Mouse (Mus musculus) liver, postnatal 0 days (tissue): ENCODE measurements at regions not wholly inside any gene's neighbourhood (a gene's known extent, or its start where the extent isn't known, plus 50 kb on each side); places are given as distances from the start of the nearest gene placed in this dataset.

Experiments used
- ATAC-seq: fragments of 200-750 bp; cut with Nextera tagmentation; 2 replicates; pipeline ENCODE4 v1.8.0; 2017; ENCODE audit warnings: mild to moderate bottlenecking, moderate library complexity
- DNase-seq: peaks from one replicate; pipeline ENCODE4 v3.0.0-alpha.2; 2016
- H3K27ac ChIP-seq: fragments of 300-500 bp; sonication (generic); 2 replicates; pipeline ENCODE4 v1.5.1; 2014; ENCODE audit warnings: antibody characterized with exemption, moderate library complexity, mild to moderate bottlenecking, low read depth
- H3K27me3 ChIP-seq: fragments of 300-500 bp; sonication (generic); 2 replicates; pipeline ENCODE4 v1.6.1; 2014; ENCODE audit warnings: low read length, control low read depth, mixed read lengths; ENCODE audit not compliant: insufficient read depth
- H3K36me3 ChIP-seq: fragments of 300-500 bp; sonication (generic); replicated peaks from 2 replicates; pipeline ENCODE4 v1.6.1; 2014; ENCODE audit warnings: mild to moderate bottlenecking, control low read depth, low read length, moderate library complexity, mixed read lengths; ENCODE audit not compliant: insufficient read depth
- H3K4me1 ChIP-seq: fragments of 300-500 bp; sonication (generic); 2 replicates; pipeline ENCODE4 v1.6.1; 2014; ENCODE audit warnings: antibody characterized with exemption, mild to moderate bottlenecking, control low read depth; ENCODE audit not compliant: insufficient read depth
- H3K4me2 ChIP-seq: fragments of 300-500 bp; sonication (generic); 2 replicates; pipeline ENCODE4 v1.6.1; 2014; ENCODE audit warnings: low read depth, mild to moderate bottlenecking, low read length, moderate library complexity, mixed read lengths
- H3K4me3 ChIP-seq: fragments of 300-500 bp; sonication (generic); 2 replicates; pipeline ENCODE4 v1.5.1; 2014; ENCODE audit warnings: low read depth, low read length
- H3K9ac ChIP-seq: fragments of 300-500 bp; sonication (generic); replicated peaks from 2 replicates; pipeline ENCODE4 v1.6.1; 2014; ENCODE audit warnings: mild to moderate bottlenecking, moderate library complexity
- H3K9me3 ChIP-seq: fragments of 300-500 bp; sonication (generic); 2 replicates; pipeline ENCODE4 v1.6.1; 2016; ENCODE audit warnings: mild to moderate bottlenecking, control low read depth, low read length, mixed read lengths
- CTCF ChIP-seq: sonication (generic); IDR thresholded peaks from 2 replicates; pipeline ENCODE4 v1.5.1; 2016; ENCODE audit warnings: antibody characterized with exemption, low read depth
- EP300 ChIP-seq: IDR thresholded peaks from 2 replicates; pipeline ENCODE4 v1.6.1; 2016; ENCODE audit warnings: antibody characterized with exemption, low read depth, mild to moderate bottlenecking
- WGBS: fragments of 180-500 bp; shearing (Covaris S2); extraction: QIAGEN DNeasy Blood & Tissue Kit; methylation state at CpG from one replicate; pipeline ENCODE4 v1.1.7; 2014; ENCODE audit not compliant: insufficient replicate concordance; 5-methylcytosine and 5-hydroxymethylcytosine counted together

DNA sequence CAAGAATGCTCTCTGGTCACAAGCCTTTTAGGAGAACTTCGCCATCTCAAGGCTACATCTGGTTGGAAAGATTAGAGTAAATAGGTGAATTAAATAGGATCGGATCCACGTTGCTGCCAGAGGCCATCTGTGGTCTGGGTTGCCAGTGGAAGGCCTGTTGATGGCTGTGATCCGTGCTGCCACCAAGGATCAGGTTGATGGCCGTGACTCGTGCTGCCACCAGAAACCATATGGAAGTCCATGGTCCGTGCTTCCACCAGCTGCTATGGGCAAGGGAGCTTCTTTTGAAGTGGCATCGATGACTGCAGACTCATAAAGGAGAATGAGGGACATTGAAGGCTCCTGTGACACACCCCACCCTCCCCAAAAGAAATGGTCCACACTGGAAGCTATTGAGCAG lies 79.6 kb downstream of the Atp1a1 start:
- no peak overlapping the region for H3K4me2 ChIP-seq
- H3K36me3 ChIP-seq, result no peaks in the 10 kb centered on the region
- H3K9ac ChIP-seq, result no peak overlapping the region
- no peak for TF ChIP-seq CTCF
- TF ChIP-seq EP300, result no peak
- H3K9me3 ChIP-seq, result no peaks in the 10 kb centered on the region
- 74% methylated on average over 8 of the region's 8 CpGs for WGBS
- peaks cover 14% of the 10 kb centered on the region for H3K4me1 ChIP-seq
- H3K27me3 ChIP-seq, result no peaks in the 10 kb centered on the region
- H3K4me3 ChIP-seq, result no peak overlapping the region
- no peak for ATAC-seq
- DNase-seq, result no peak
- no peak overlapping the region for H3K27ac ChIP-seq

DNA sequence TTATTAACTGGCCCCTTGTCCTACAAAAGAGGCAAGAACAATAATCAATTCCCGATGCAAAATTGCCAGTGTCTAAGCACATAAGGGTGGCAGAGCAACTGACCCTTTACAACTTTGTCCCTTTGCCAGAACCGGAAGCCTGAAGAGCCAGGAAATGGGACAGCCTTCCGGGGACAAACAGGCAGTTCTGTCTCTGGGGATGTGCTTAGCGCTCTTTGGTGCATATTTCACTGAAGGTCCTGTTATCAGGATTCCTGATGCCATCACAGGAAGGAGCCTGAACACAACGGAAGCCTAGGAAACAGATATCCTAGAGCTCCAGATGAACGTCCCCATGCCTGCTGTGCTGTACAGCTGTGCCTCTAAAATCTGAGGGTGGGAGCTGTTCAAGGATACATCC lies 80.0 kb downstream of the Atp1a1 start:
- H3K36me3 ChIP-seq, result no peaks in the 10 kb centered on the region
- H3K4me2 ChIP-seq, result no peak overlapping the region
- ATAC-seq (no peak), DNase-seq (no peak)
- H3K4me3 ChIP-seq, result no peak overlapping the region
- peaks cover 14% of the 10 kb centered on the region for H3K4me1 ChIP-seq
- no peak overlapping the region for H3K9ac ChIP-seq
- no peak overlapping the region for H3K27ac ChIP-seq
- no peaks in the 10 kb centered on the region for H3K27me3 ChIP-seq
- 37% methylated on average over 6 of the region's 6 CpGs for WGBS
- no peaks in the 10 kb centered on the region for H3K9me3 ChIP-seq
- TF ChIP-seq CTCF (no peak), EP300 (peak; percentile 42; the same call in 1 of the 2 replicates)

DNA sequence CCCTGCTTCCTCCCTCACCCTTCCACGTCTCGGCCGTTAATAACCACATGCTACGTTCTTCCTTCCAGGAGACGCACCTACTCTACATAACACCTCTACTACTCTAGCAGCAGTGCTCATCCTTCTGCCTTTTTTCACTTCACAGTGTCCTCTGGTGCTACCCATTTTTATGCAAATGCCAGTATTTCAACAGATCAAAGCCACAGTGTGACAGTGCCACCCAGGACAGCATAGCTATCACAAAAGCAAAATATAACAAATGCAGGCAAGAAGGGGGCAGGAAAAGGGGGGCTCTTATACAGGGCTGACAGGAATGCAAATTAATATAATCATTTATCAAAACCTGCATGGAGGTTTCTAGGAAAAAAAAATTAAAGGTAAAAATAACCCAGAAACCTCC lies 81.2 kb downstream of the Atp1a1 start:
- H3K9me3 ChIP-seq, result no peaks in the 10 kb centered on the region
- H3K4me1 ChIP-seq, result peaks cover 11% of the 10 kb centered on the region
- no peak overlapping the region for H3K27ac ChIP-seq
- ATAC-seq (no peak), DNase-seq (no peak)
- H3K4me2 ChIP-seq, result no peak overlapping the region
- 82% methylated on average over 5 of the region's 5 CpGs for WGBS
- no peak overlapping the region for H3K9ac ChIP-seq
- no peaks in the 10 kb centered on the region for H3K36me3 ChIP-seq
- H3K27me3 ChIP-seq, result no peaks in the 10 kb centered on the region
- TF ChIP-seq CTCF (no peak), EP300 (no peak)
- H3K4me3 ChIP-seq, result no peak overlapping the region

DNA sequence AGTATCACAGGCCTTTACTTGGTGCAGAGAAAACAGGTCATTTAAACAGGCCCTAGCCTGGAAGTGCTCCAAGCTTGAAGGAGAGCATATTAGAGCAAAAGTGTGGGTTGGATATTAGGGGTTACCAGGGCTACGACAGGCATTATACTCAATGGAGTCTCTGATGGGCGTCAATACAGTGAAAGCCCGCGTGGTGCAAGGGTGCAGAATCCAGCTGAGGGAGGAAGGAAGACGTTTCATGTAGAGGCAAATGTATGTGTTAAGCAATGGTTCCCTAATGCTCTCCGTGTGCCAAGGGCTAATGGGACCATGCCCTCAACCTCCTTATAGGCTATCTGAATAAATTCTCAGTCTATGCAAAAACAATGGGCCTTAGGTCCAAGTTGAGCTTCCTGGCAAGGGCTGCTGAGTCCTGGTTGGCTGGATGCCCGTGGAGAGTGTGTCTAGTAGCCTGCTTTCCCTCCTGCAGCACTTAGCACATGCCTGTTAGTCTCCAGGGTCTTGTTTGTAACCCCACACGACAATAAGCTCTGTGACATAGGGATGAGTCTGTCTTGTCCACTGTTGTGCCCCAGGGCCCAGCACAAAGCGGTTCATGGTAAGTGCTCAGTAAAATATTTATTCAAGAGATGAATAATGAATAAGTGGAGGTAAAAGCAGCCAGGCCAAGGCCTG lies 82.1 kb downstream of the Atp1a1 start:
- Histone ChIP-seq H3K4me2 (no peak overlapping the region), H3K4me1 (peaks cover 9% of the 10 kb centered on the region), H3K36me3 (no peaks in the 10 kb centered on the region), H3K9ac (no peak overlapping the region), H3K27me3 (no peaks in the 10 kb centered on the region), H3K9me3 (no peaks in the 10 kb centered on the region), H3K27ac (no peak overlapping the region), H3K4me3 (no peak overlapping the region)
- 65% methylated on average over 9 of the region's 9 CpGs for WGBS
- DNase-seq, result peak; percentile 29
- peak; percentile 35; the same call in 1 of the 2 replicates for ATAC-seq
- TF ChIP-seq EP300 (no peak), CTCF (no peak)

DNA sequence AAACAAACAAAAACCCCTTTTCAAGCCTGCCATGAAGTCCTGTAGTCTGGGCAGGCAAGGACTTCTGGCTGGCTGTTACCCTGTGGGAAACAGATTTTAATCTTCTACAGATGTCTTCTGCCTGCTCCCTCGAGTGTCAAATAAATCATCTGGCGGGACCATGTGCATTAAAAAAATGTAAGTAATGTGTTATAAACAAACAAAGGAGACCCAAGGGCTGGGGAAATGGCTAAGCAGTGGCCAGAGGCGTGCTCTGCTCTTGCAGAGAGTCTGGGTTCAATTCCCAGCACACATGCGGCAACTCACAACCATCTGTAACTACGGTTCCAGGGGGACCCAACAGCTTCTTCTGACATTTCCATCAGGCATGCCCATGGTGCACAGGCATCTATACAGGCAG lies 83.3 kb downstream of the Atp1a1 start:
- no peaks in the 10 kb centered on the region for H3K9me3 ChIP-seq
- H3K4me3 ChIP-seq, result no peak overlapping the region
- 77% methylated on average over 5 of the region's 5 CpGs for WGBS
- no peak overlapping the region for H3K27ac ChIP-seq
- H3K27me3 ChIP-seq, result no peaks in the 10 kb centered on the region
- no peaks in the 10 kb centered on the region for H3K36me3 ChIP-seq
- H3K9ac ChIP-seq, result no peak overlapping the region
- H3K4me2 ChIP-seq, result no peak overlapping the region
- peaks cover 16% of the 10 kb centered on the region for H3K4me1 ChIP-seq
- ATAC-seq, result no peak
- DNase-seq, result no peak
- TF ChIP-seq CTCF, result no peak
- TF ChIP-seq EP300, result no peak

DNA sequence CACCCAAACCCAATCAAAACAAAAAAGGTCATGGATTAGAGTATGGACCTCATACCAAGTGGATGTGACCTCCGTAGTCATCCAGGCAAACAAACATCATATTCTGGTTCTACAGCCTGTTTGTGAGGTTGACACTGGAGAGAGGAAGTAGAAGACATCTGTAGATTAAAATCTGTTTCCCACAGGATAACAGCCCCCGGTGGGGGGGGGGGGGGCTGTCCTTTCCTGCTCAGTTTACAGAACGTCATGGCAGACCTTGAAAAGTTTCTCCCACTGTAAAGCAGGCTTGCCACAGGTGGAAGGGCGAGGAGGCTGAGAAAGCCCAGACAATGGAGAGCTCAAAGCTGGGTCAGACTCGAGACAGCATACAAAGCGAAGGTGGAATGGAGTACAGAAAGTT lies 84.4 kb downstream of the Atp1a1 start:
- Histone ChIP-seq H3K4me2 (no peak overlapping the region), H3K36me3 (no peaks in the 10 kb centered on the region), H3K4me1 (peaks cover 24% of the 10 kb centered on the region), H3K9ac (no peak overlapping the region), H3K27ac (no peak overlapping the region), H3K27me3 (no peaks in the 10 kb centered on the region), H3K4me3 (no peak overlapping the region), H3K9me3 (no peaks in the 10 kb centered on the region)
- WGBS, result 40% methylated on average over 6 of the region's 6 CpGs
- no peak for ATAC-seq
- TF ChIP-seq CTCF, result no peak
- no peak for TF ChIP-seq EP300
- DNase-seq, result no peak

DNA sequence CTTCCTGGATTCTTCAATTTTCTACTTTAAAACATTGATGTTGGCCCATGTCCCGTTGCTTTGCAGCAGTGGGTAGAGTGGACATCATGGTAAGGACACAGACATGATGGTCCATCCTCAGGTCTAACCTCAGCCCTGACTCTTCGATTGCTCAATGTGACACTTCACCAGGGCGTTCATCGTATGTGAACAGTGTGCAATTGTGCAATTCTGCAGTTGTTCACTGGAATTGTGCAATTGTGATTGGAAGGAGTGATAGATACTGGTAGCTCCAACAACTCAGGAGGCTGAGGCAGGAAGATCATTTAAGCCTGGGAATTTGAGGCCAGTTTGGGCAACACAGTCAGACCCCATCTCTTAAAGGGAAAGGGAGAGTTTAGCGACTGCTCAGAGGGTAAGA lies 84.9 kb downstream of the Atp1a1 start:
- DNase-seq (no peak), ATAC-seq (no peak)
- Histone ChIP-seq H3K4me3 (no peak overlapping the region), H3K4me1 (peaks cover 25% of the 10 kb centered on the region), H3K36me3 (no peaks in the 10 kb centered on the region), H3K27me3 (no peaks in the 10 kb centered on the region), H3K9ac (no peak overlapping the region), H3K27ac (no peak overlapping the region), H3K4me2 (no peak overlapping the region), H3K9me3 (no peaks in the 10 kb centered on the region)
- TF ChIP-seq CTCF, result no peak
- TF ChIP-seq EP300, result no peak
- 63% methylated on average over 5 of the region's 5 CpGs for WGBS
